9 mouse cellular contexts compared by ENCODE assay signal in genomic region chr11:95356469-95357273, GRCm38 (mm10). TPM values are rescaled to one million over a fixed set of nuclear protein-coding genes. Genes with fewer than 3 reads are reported as not detected.
DNase-seq lines count a peak whose midpoint lies in the region; ATAC-seq and TF ChIP-seq lines count a peak whose summit lies in the region.
"Had no signal": no experiment of that assay in that cellular context is flagged by ENCODE, and none has a peak within 500 bp of the region (broad histone marks: within the 10 kb centered on the region; RNA-seq: fewer than 3 reads in every experiment).

No protein-coding gene starts in this region.

- TF ChIP-seq POLR2A in cerebellum, adult 2 months (IDR thresholded peaks at IDR 0.05; ENCODE audit: borderline replicate concordance, insufficient read depth, low read length), result no peak

- DNase-seq in cerebellum, adult 2 months, result peak; percentile 26 to 29
- peak; percentile 53 for DNase-seq in urinary bladder, postnatal 14 days (ENCODE audit: low spot score)
- DNase-seq in urinary bladder, adult 18-20 months (ENCODE audit: low spot score in 2 of 2), result no peak
- peak; percentile 74 to 78 for DNase-seq in heart, adult 18-20 months
- DNase-seq in kidney, postnatal 4 days, result peak; percentile 47 to 51
- peak; percentile 88 to 94 for DNase-seq in thymus, postnatal 36 days

- WGBS in cerebellum, adult 2 months, result 46% methylated on average over 17 of the region's 17 CpGs

- no peaks in the 10 kb centered on the region for H3K27me3 ChIP-seq in cerebellum, adult 2 months (ENCODE audit: control insufficient read depth, insufficient read depth, low read length)
- H3K27me3 ChIP-seq: hindbrain, embryonic 15.5 days had no signal

- H3K4me1 ChIP-seq in cerebellum, adult 2 months (ENCODE audit: control insufficient read depth, insufficient read depth, low read length), result peaks cover 6% of the 10 kb centered on the region

- TF ChIP-seq CTCF in cerebellum, adult 2 months (IDR thresholded peaks at IDR 0.05; ENCODE audit: borderline replicate concordance, insufficient read depth, low read depth, low read length), result no peak

- no peak overlapping the region for H3K27ac ChIP-seq in cerebellum, adult 2 months (ENCODE audit: insufficient read depth, low read length)
- H3K27ac ChIP-seq: hindbrain, embryonic 15.5 days had no signal

- no peak for ATAC-seq in cerebellum, adult (ENCODE audit: insufficient number of reproducible peaks, low FRiP score, low TSS enrichment)
- peak; percentile 67 for ATAC-seq in monocyte, adult 5-6 weeks (replicated peaks; ENCODE audit: insufficient number of reproducible peaks, low FRiP score, low TSS enrichment, poor library complexity, severe bottlenecking)

- H3K4me3 ChIP-seq in cerebellum, adult 2 months (replicated peaks; ENCODE audit: insufficient read depth, low read depth, low read length), result no peak overlapping the region
- H3K4me3 ChIP-seq: hindbrain, embryonic 15.5 days had no signal

RNA-seq across cellular contexts. Expression of gene Fam117a, which starts 19.9 kb away (rescaled TPM):
- polyA plus RNA-seq in cerebellum, adult 2 months (2012; rRNA removed), result 14.3 and 17.4 TPM in 2 replicates
- total RNA-seq in heart, adult 18-20 months (2021), result 1 to 10 TPM; 6.6 to 7.0 TPM
- 18.7 to 46.1 TPM (median 31.6 TPM) in 3 replicates for total RNA-seq in monocyte, adult 5-6 weeks (2017)

RNA-seq across cellular contexts. Expression of gene Slc35b1, which starts 27.8 kb away (rescaled TPM):
- 88.5 and 90.3 TPM in 2 replicates for polyA plus RNA-seq in cerebellum, adult 2 months (2012; rRNA removed)
- total RNA-seq in heart, adult 18-20 months (2021), result 10 to 100 TPM; 32.0 to 37.3 TPM
- total RNA-seq in monocyte, adult 5-6 weeks (2017), result 42.2 to 79.4 TPM (median 58.1 TPM) in 3 replicates

RNA-seq across cellular contexts. Expression of gene Kat7, which starts 46.6 kb away (rescaled TPM):
- polyA plus RNA-seq in cerebellum, adult 2 months (2012; rRNA removed), result 68.5 and 68.9 TPM in 2 replicates
- 10 to 100 TPM; 25.7 to 30.8 TPM for total RNA-seq in heart, adult 18-20 months (2021)
- total RNA-seq in monocyte, adult 5-6 weeks (2017), result 72.7 to 88.8 TPM (median 87.7 TPM) in 3 replicates

RNA-seq across cellular contexts. Expression of gene Spop, which starts 57.2 kb away (rescaled TPM):
- 147 and 149 TPM in 2 replicates for polyA plus RNA-seq in cerebellum, adult 2 months (2012; rRNA removed)
- 100 to 1,000 TPM; 159 to 164 TPM for total RNA-seq in heart, adult 18-20 months (2021)
- 68.6 to 98.9 TPM (median 97.4 TPM) in 3 replicates for total RNA-seq in monocyte, adult 5-6 weeks (2017)

Comparison
In these comparisons a context has a peak if more than half of its experiments do, and no peak if none do; other contexts are left out.
1. DNase-seq: peak in cerebellum, adult 2 months (2 of 2), urinary bladder, postnatal 14 days (single experiment), heart, adult 18-20 months (2 of 2), kidney, postnatal 4 days (2 of 2) and thymus, postnatal 36 days (2 of 2); none in urinary bladder, adult 18-20 months (0 of 2).